8 mouse cellular contexts compared by ENCODE assay signal in genomic region chr3:148959327-148960025, GRCm38 (mm10). TPM values are rescaled to one million over a fixed set of nuclear protein-coding genes. Genes with fewer than 3 reads are reported as not detected.
DNase-seq lines count a peak whose midpoint lies in the region; ATAC-seq lines count a peak whose summit lies in the region.

No protein-coding gene starts in this region.

- peaks cover 69% of the 10 kb centered on the region for H3K4me1 ChIP-seq in forebrain, embryonic 13.5 days
- peaks cover 48% of the 10 kb centered on the region for H3K4me1 ChIP-seq in hindbrain, embryonic 10.5 days (replicated peaks)
- peaks cover 53% of the 10 kb centered on the region for H3K4me1 ChIP-seq in limb, embryonic 12.5 days (replicated peaks)

- H3K9ac ChIP-seq in forebrain, embryonic 13.5 days: peak overlapping the region; percentile 22
- no peak overlapping the region for H3K9ac ChIP-seq in limb, embryonic 12.5 days (replicated peaks)

- no peaks in the 10 kb centered on the region for H3K36me3 ChIP-seq in forebrain, embryonic 13.5 days (ENCODE audit: poor library complexity, severe bottlenecking)
- H3K36me3 ChIP-seq in hindbrain, embryonic 10.5 days: 0 out of 2 replicates have a peak, but pooled peaks cover 3% of the 10 kb centered on the region
- 0 out of 2 replicates have a peak, but pooled peaks cover 3% of the 10 kb centered on the region for H3K36me3 ChIP-seq in limb, embryonic 12.5 days

- DNase-seq in urinary bladder, postnatal 25 days (ENCODE audit: low spot score): peak; percentile 21
- no peak for DNase-seq in urinary bladder, postnatal 4 days (ENCODE audit: low spot score in 2 of 2)
- no peak for DNase-seq in hindbrain, embryonic 10.5 days (ENCODE audit: low spot score)

- H3K27ac ChIP-seq in forebrain, embryonic 13.5 days: no peak overlapping the region
- peak overlapping the region; percentile 37 for H3K27ac ChIP-seq in hindbrain, embryonic 10.5 days
- H3K27ac ChIP-seq in limb, embryonic 12.5 days: no peak overlapping the region

- peak overlapping the region; percentile 25 for H3K4me3 ChIP-seq in forebrain, embryonic 13.5 days
- peak overlapping the region; percentile 18 for H3K4me3 ChIP-seq in hindbrain, embryonic 10.5 days
- H3K4me3 ChIP-seq in limb, embryonic 12.5 days (replicated peaks): 0 out of 2 replicates have a peak overlapping the region, but pooled peaks have one; percentile 10

- peak overlapping the region; percentile 59 for H3K4me2 ChIP-seq in forebrain, embryonic 13.5 days
- peak overlapping the region; percentile 46 for H3K4me2 ChIP-seq in limb, embryonic 12.5 days

- 11% methylated on average over 15 of the region's 15 CpGs for WGBS in forebrain, embryonic 13.5 days
- WGBS in hindbrain, embryonic 10.5 days: 29% methylated on average over 15 of the region's 15 CpGs
- WGBS in limb, embryonic 12.5 days: 21% methylated on average over 15 of the region's 15 CpGs

- H3K27me3 ChIP-seq in forebrain, embryonic 13.5 days: no peaks in the 10 kb centered on the region
- H3K27me3 ChIP-seq in hindbrain, embryonic 10.5 days (ENCODE audit: insufficient read depth, poor library complexity, severe bottlenecking): no peaks in the 10 kb centered on the region
- H3K27me3 ChIP-seq in limb, embryonic 12.5 days: no peaks in the 10 kb centered on the region

- ATAC-seq in forebrain, embryonic 13.5 days: peak; percentile 48; the same call in 1 of the 2 replicates
- ATAC-seq in limb, embryonic 12.5 days (ENCODE audit: insufficient number of reproducible peaks, insufficient read depth, low FRiP score, low TSS enrichment, low read depth): no peak
- peak; percentile 82 for ATAC-seq in megakaryocyte-erythroid progenitor cell, adult 5-6 weeks (replicated peaks; ENCODE audit: low FRiP score, low TSS enrichment, poor library complexity, severe bottlenecking)
- no peak for ATAC-seq in inflammation-experienced regulatory T-cells, adult 6 months
- ATAC-seq in activated CD4-positive, CD25-positive, alpha-beta regulatory T cell, adult 4 months: no peak

- H3K9me3 ChIP-seq in forebrain, embryonic 13.5 days (replicated peaks): no peaks in the 10 kb centered on the region
- no peaks in the 10 kb centered on the region for H3K9me3 ChIP-seq in hindbrain, embryonic 10.5 days
- H3K9me3 ChIP-seq in limb, embryonic 12.5 days: no peaks in the 10 kb centered on the region

RNA-seq across cellular contexts. Expression of gene Adgrl2, which starts 30.9 kb away (rescaled TPM):
- polyA plus RNA-seq in forebrain, embryonic 13.5 days (2015; fragmentation: Nextera tagmentation; extraction: Ambion mirVana): 70.1 and 76.1 TPM in 2 replicates
- 64.4 and 64.6 TPM in 2 replicates for polyA plus RNA-seq in hindbrain, embryonic 10.5 days (2016; fragmentation: Nextera tagmentation; extraction: Ambion mirVana)
- 101 and 111 TPM in 2 replicates for polyA plus RNA-seq in limb, embryonic 12.5 days (2016; fragmentation: Nextera tagmentation; extraction: Ambion mirVana)
- 36.7 and 50.0 TPM in 2 replicates for total RNA-seq in megakaryocyte-erythroid progenitor cell, adult 5-6 weeks (2014; fragmentation: Nextera tagmentation)
- 18.9 and 32.1 TPM in 2 replicates for total RNA-seq in megakaryocyte-erythroid progenitor cell, adult 5-6 weeks (2017)
- polyA plus RNA-seq in inflammation-experienced regulatory T-cells, adult 6 months (2017; shearing (Covaris generic)): under 1 TPM in 1 of 3 experiments, not detected in 2; 0.17 TPM
- polyA plus RNA-seq in activated CD4-positive, CD25-positive, alpha-beta regulatory T cell, adult 4 months (2017; shearing (Covaris generic)): under 1 TPM in 1 of 2 experiments, not detected in 1; 0.17 TPM

Comparison
In these comparisons a context has a peak if more than half of its experiments do, and no peak if none do; other contexts are left out.
1. ATAC-seq: peak in forebrain, embryonic 13.5 days (single experiment) and megakaryocyte-erythroid progenitor cell, adult 5-6 weeks (single experiment); none in limb, embryonic 12.5 days (single experiment), inflammation-experienced regulatory T-cells, adult 6 months (single experiment) and activated CD4-positive, CD25-positive, alpha-beta regulatory T cell, adult 4 months (single experiment).
2. RNA of gene Adgrl2, which starts 30.9 kb away (polyA plus RNA-seq): 101 to 111 TPM in limb, embryonic 12.5 days, 70.1 to 76.1 TPM in forebrain, embryonic 13.5 days and 64.4 to 64.6 TPM in hindbrain, embryonic 10.5 days; 0.17 TPM in activated CD4-positive, CD25-positive, alpha-beta regulatory T cell, adult 4 months and 0.17 TPM in inflammation-experienced regulatory T-cells, adult 6 months; every median in the first group is over 10 times any median in the second.
3. Peak in every context shown above with its lines, with median percentiles within 50 percentile points of each other: H3K4me3 ChIP-seq.